Mouse (Mus musculus): ENCODE results near the gene Gm17660. TPM values are rescaled to one million over a fixed set of nuclear protein-coding genes. Genes with fewer than 3 reads are reported as not detected.
A peak's percentile ranks its signal among the peaks of the same experiment; 100 is the strongest.

The Gm17660 gene
- polyA plus RNA-seq, 1 experiment from 2014 or later: not detected

DNA sequence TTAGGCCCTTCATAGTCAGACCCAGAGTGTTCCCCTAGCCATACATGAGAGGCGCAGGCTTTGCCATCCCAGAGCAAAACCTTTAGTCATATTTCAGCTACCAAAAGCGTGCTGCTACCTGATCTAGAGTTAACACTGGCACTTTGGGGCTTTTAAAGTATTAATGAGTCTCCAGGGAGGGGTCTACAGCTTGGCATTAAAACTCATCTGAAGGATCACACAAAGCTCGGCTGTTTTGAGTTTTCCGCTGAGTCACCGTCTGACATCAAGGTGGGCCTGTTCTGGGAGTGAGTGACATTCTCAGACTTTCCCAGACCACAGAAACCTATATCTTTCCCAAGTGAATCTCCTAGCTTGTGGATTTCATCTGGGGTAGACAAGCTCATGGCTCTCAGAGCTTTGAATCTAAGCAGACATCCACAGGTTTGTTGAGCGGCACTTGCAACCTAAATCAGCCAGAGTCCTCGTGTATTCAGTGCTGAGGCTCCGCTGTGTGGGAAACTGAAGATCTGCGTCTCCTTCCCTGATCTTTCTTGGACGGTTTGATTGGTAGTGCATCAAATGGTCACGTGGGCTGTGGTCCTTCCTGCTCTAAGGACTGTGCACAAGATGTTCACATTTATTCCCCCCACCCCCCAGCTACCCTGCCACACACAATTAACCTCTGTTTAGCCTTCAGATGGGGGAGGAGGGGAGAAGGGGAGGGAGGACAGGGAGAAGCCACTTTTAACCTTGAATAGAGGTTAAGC, 30.9 kb upstream of the Gm17660 start:
- Histone ChIP-seq H3K4me1 (peaks cover 34% of the 10 kb centered on the region), H3K27me3 (no peaks in the 10 kb centered on the region), H3K4me3 (0 out of 2 replicates have a peak overlapping the region, but pooled peaks have one; percentile 14), H3K27ac (peak overlapping the region; percentile 33; the same call in 1 of the 2 replicates), H3K9me3 (no peaks in the 10 kb centered on the region), H3K36me3 (no peaks in the 10 kb centered on the region), H3K4me2 (peak overlapping the region; percentile 39; the same call in 1 of the 2 replicates), H3K9ac (no peak overlapping the region)
- WGBS: 39% methylated on average over 11 of the region's 11 CpGs
- peak; percentile 16; the same call in 1 of the 2 replicates for ATAC-seq (ENCODE audit: insufficient number of reproducible peaks, low FRiP score, low TSS enrichment, low read depth)

DNA sequence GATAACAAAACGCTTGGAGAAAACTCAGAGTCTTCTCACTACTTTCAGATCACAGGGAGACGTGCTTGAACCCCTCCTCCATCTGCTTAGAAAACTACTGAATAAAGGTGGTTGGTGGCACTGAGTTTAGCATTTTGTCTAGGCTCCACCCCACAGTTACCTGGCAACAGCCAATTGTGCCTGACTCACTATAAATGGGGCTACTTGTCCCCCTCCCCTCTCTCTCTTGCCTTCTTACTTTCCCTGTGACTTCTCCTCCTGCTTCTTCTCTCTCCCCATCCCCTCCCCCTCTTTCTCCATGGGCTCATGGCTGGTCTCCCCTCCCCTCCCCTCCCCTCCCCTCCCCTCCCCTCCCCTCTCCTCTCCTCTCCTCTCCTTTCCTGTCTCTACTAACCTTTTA, 26.7 kb upstream of the Gm17660 start:
- H3K27me3 ChIP-seq: no peaks in the 10 kb centered on the region
- ATAC-seq (ENCODE audit: insufficient number of reproducible peaks, low FRiP score, low TSS enrichment, low read depth): no peak
- WGBS: 73% methylated on average over 2 of the region's 2 CpGs
- no peaks in the 10 kb centered on the region for H3K36me3 ChIP-seq
- no peak overlapping the region for H3K9ac ChIP-seq
- H3K27ac ChIP-seq: no peak overlapping the region
- H3K4me1 ChIP-seq: peaks cover 14% of the 10 kb centered on the region
- no peak overlapping the region for H3K4me3 ChIP-seq
- H3K9me3 ChIP-seq: no peaks in the 10 kb centered on the region
- no peak overlapping the region for H3K4me2 ChIP-seq

DNA sequence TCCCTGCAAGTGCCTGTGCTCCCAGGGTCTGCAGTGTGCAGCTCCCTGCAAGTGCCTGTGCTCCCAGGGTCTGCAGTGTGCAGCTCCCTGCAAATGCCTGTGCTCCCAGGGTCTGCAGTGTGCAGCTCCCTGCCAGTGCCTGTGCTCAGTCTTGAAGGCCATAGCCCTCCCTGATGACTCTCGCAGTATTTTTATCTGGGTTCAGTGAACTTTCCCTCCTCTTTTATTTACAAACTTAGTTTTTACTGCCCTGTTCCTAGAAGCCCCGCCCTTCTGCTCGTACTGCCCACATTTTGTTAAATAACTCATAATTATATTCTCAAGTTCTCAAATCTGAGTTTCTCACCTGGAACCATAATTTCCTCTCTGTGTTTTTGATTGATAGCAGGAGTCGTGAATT, 25.8 kb upstream of the Gm17660 start:
- WGBS: 63% methylated on average over 4 of the region's 4 CpGs

DNA sequence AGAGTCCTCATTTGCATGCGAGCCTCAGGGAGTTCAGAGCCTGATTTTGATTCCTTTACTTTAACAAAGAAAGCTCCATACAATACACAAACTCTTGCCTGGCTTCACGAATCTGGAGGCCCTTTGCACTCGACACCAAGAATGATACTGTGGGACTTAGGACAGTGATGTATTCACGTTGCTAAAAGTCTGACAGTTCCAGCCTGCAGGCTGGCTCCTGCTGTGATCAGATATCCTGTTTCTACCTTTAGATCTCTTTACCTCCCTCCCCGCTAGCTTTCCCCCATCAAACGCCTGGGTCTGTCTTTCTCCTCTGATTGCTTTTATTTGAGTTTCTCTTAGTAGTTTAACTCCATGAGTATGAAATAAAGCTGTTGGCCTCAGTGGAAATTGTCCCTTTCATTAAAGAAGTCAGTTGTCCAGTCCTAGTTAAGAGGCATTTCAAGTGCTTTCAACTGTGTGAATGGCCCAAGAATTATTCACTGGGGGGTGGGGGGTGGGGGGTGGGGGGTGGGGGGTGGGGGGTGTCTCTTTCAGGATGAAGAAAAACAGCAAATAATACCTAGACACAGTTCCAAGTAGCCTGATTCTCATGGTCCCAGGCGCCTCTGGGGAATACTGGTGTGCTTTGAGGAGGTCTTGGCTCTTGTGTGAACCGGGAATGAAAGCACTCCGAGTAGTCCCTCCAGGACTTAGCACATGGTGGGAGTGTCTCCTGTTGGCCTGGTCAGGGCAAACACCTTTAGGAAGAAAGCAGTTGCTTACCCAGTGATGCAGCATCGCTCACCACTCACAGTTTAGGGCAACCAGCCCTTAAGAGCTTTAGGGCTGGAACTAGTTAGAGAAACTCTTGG, 24.5 kb upstream of the Gm17660 start:
- H3K27me3 ChIP-seq: no peaks in the 10 kb centered on the region
- no peak overlapping the region for H3K4me2 ChIP-seq
- H3K9ac ChIP-seq: no peak overlapping the region
- ATAC-seq (ENCODE audit: insufficient number of reproducible peaks, low FRiP score, low TSS enrichment, low read depth): no peak
- no peaks in the 10 kb centered on the region for H3K36me3 ChIP-seq
- no peaks in the 10 kb centered on the region for H3K9me3 ChIP-seq
- 28% methylated on average over 10 of the region's 10 CpGs for WGBS
- H3K4me1 ChIP-seq: 0 out of 2 replicates have a peak, but pooled peaks cover 2% of the 10 kb centered on the region
- no peak overlapping the region for H3K27ac ChIP-seq
- H3K4me3 ChIP-seq: no peak overlapping the region

More for the DNA sequence above, 25.8 kb upstream of the Gm17660 start:
- Histone ChIP-seq H3K4me2 (no peak overlapping the region), H3K27me3 (no peaks in the 10 kb centered on the region), H3K4me1 (peaks cover 4% of the 10 kb centered on the region; the same call in 1 of the 2 replicates), H3K9me3 (no peaks in the 10 kb centered on the region), H3K9ac (no peak overlapping the region), H3K27ac (no peak overlapping the region), H3K4me3 (no peak overlapping the region), H3K36me3 (no peaks in the 10 kb centered on the region)
- no peak for ATAC-seq (ENCODE audit: insufficient number of reproducible peaks, low FRiP score, low TSS enrichment, low read depth)

DNA sequence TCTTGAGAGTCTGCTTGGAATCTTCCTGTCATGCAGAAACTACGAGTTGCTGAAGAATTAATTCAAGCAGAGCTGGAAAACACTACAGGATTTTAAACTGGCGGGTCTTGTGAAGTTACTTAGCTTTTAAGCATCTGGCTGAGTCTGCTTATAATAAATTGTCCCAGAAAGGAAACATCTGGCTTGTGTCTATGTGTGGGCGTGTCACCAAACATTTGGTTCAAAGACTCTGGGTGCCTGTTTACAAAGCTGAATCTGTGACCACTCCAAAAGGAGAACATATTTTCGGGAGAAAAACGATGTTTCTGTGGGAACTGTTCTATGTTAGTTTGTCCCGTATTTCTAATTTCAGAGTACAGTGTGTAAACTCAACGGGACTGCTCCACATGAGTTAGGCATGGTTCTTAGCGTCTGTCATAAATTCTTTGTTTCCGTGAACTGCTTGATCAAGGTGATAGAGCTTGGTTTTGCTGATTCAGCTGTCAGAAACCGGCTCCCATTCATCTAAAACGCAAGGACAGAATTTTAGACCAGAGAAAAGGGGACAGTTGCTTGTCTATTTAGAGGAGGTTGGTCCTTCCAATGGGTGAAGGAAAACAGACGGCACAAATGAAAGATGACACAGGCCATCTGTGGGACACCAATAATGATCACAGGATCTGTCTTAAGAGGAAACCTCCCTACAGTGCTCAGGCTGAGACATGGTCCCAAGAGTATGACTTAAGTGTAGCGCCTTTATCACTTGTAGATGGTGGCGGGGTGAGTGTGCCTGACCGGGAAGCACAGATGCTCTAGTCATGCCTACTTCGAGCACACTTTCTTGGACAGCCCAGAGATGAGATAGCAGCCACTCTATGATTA, 18.9 kb upstream of the Gm17660 start:
- H3K9ac ChIP-seq: no peak overlapping the region
- H3K4me2 ChIP-seq: no peak overlapping the region
- ATAC-seq (ENCODE audit: insufficient number of reproducible peaks, low FRiP score, low TSS enrichment, low read depth): no peak
- H3K9me3 ChIP-seq: no peaks in the 10 kb centered on the region
- 37% methylated on average over 16 of the region's 16 CpGs for WGBS
- no peaks in the 10 kb centered on the region for H3K27me3 ChIP-seq
- H3K4me1 ChIP-seq: peaks cover 9% of the 10 kb centered on the region; the same call in 1 of the 2 replicates
- H3K4me3 ChIP-seq: no peak overlapping the region
- H3K36me3 ChIP-seq: no peaks in the 10 kb centered on the region
- H3K27ac ChIP-seq: peak overlapping the region; percentile 58

DNA sequence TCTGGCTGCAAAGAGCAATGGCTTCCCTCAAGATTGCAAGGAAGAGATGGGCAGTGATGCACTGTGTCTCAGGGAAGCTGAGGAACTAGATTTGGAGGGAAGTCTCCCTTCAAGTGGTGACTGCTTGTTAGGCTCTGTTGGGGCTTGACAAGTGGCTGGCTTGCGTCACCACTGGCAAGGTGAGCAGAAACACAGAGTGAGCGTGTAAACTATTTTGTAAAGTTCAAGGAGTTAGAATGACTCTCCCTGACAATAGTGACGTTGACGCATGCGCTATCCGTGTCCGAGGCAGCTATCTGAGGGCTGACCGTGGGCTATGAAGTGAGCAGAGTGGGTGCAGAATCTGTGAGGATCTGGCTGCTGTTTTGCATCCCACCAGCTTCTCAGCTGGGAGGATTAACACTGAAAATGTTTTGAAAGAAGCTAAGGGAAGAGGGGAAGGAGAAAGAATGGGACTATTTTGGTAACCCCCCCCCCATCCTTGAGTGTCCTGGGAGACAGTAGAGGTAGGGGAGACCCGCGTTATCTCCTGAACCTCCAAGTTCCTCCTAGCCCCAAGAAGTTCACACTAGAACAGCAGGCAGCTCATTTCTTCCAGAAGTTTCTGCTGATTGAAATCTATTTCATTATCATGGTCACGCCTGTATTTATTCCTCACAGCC, 18.1 kb upstream of the Gm17660 start:
- no peak overlapping the region for H3K9ac ChIP-seq
- H3K4me3 ChIP-seq: no peak overlapping the region
- H3K27ac ChIP-seq: peak overlapping the region; percentile 58
- H3K4me1 ChIP-seq: peaks cover 9% of the 10 kb centered on the region; the same call in 1 of the 2 replicates
- H3K36me3 ChIP-seq: no peaks in the 10 kb centered on the region
- no peaks in the 10 kb centered on the region for H3K27me3 ChIP-seq
- no peak for ATAC-seq (ENCODE audit: insufficient number of reproducible peaks, low FRiP score, low TSS enrichment, low read depth)
- no peak overlapping the region for H3K4me2 ChIP-seq
- WGBS: 53% methylated on average over 11 of the region's 11 CpGs
- no peaks in the 10 kb centered on the region for H3K9me3 ChIP-seq

DNA sequence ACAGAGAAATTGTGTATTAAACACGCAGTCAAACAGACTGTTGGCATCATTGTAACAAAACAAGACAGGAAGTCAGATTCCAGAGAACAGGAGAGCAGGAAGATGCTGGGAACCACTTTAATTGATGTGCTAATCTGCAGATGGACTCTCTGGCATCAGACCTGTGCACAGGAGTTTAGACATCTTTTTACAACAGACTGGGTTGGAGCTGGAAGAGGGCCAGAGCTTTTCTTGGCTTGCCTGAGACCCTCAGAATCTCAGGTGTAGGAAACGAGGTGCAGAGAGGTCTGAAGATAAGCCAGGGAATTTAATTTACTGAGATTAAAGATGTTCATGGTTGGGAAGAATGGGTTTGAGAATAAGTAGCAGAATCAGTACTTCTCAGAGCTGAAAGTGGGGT, 12.3 kb upstream of the Gm17660 start:
- Histone ChIP-seq H3K36me3 (no peaks in the 10 kb centered on the region), H3K4me2 (no peak overlapping the region), H3K9ac (no peak overlapping the region), H3K4me1 (no peaks in the 10 kb centered on the region), H3K27me3 (no peaks in the 10 kb centered on the region), H3K27ac (no peak overlapping the region), H3K9me3 (no peaks in the 10 kb centered on the region), H3K4me3 (no peak overlapping the region)
- no peak for ATAC-seq (ENCODE audit: insufficient number of reproducible peaks, low FRiP score, low TSS enrichment, low read depth)
- 63% methylated on average over 2 of the region's 2 CpGs for WGBS

DNA sequence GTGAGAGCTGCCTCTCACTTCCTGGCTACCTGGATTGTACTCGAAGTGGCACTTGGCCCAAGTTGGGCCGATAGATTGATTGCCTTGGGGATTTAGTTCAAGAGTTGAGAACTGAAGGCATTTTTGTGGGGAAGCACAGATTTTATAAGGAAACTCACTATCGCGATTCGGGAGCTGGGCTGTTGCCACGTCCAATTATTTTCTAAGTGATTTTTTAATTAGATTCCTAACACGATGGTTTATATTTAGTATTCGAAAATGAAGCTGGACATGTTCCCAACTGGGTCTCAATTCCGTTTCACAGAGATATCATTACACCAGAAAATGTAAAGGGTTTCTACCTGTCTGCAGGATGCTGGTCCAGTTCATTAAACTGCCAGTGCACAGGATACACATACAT, 8.0 kb upstream of the Gm17660 start:
- Histone ChIP-seq H3K9me3 (no peaks in the 10 kb centered on the region), H3K4me1 (no peaks in the 10 kb centered on the region), H3K36me3 (no peaks in the 10 kb centered on the region), H3K4me3 (no peak overlapping the region), H3K9ac (no peak overlapping the region), H3K27me3 (no peaks in the 10 kb centered on the region), H3K27ac (no peak overlapping the region), H3K4me2 (no peak overlapping the region)
- 61% methylated on average over 9 of the region's 9 CpGs for whole genome bisulfite sequencing
- no peak for ATAC-seq (ENCODE audit: insufficient number of reproducible peaks, low FRiP score, low TSS enrichment, low read depth)

DNA sequence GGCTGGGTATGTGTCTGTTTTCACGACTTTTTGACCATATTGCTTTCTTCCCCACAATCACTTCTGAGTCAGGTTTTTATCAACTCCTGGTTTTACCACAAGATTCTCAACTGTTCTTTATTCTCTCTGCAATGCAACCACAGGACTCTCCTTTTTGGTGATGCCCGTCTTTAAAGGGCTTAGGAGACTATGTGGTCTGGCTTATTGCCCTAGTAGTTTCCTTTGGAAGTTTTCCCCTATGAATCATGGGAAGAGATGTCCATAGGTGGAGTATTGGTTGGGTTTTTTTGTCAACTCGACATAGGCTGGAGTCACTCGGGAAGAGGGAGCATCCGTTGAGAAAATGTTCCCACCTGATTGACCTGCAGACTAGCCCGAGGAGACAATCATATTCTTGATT, 3.3 kb upstream of the Gm17660 start:
- ATAC-seq (ENCODE audit: insufficient number of reproducible peaks, low FRiP score, low TSS enrichment, low read depth): no peak
- 84% methylated on average over 6 of the region's 6 CpGs for WGBS

DNA sequence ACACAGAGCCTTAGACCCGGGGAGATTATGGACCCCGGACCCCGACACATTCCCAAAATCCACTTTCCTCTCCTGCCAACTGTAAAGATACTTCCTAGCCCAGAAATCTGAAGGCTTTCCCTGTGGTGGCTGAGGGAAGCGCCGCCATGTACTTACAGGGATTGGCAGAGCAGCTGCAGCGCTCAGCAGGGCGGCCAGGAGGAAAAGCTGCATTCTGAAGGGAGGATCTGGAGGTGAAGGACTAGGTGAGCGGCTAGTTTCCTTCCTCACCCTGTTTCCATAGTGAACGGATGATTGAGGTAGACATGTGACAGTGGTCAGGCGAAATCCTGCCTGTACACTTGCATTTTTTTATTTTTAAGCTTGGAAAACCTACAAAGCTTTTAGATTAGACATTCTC, 1.0 kb downstream of the Gm17660 start:
- ATAC-seq (ENCODE audit: insufficient number of reproducible peaks, low FRiP score, low TSS enrichment, low read depth): no peak
- H3K4me2 ChIP-seq: no peak overlapping the region
- no peaks in the 10 kb centered on the region for H3K9me3 ChIP-seq
- H3K27me3 ChIP-seq: no peaks in the 10 kb centered on the region
- H3K9ac ChIP-seq: no peak overlapping the region
- H3K36me3 ChIP-seq: no peaks in the 10 kb centered on the region
- H3K4me3 ChIP-seq: no peak overlapping the region
- 19% methylated on average over 10 of the region's 10 CpGs for WGBS
- H3K4me1 ChIP-seq: 0 out of 2 replicates have a peak, but pooled peaks cover 5% of the 10 kb centered on the region
- H3K27ac ChIP-seq: no peak overlapping the region

More for the DNA sequence above, 3.3 kb upstream of the Gm17660 start:
- no peaks in the 10 kb centered on the region for H3K36me3 ChIP-seq
- H3K4me3 ChIP-seq: no peak overlapping the region
- no peaks in the 10 kb centered on the region for H3K27me3 ChIP-seq
- H3K9ac ChIP-seq: no peak overlapping the region
- no peaks in the 10 kb centered on the region for H3K4me1 ChIP-seq
- H3K27ac ChIP-seq: no peak overlapping the region
- no peaks in the 10 kb centered on the region for H3K9me3 ChIP-seq
- H3K4me2 ChIP-seq: no peak overlapping the region

DNA sequence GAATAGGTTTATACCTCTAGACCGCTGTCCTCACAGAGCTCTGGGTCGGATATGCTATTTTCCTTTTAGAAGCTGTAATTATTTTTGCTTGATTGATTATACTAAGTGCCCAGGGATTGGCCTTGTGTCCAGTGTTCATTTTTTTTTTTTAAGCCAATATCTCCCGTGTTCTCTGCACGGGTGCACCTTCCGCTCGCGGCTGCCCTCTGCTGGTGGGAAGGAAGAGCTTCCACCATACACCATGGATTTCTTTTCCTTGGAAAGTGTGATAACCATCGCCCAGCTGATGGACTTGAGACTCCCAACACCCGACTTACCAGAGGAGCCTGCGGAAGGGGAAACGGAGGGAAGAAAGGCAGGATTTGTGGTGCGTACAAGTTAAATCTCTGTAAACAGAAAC, 3.0 kb downstream of the Gm17660 start:
- Histone ChIP-seq H3K4me1 (0 out of 2 replicates have a peak, but pooled peaks cover 5% of the 10 kb centered on the region), H3K4me2 (0 out of 2 replicates have a peak overlapping the region, but pooled peaks have one; percentile 10), H3K36me3 (no peaks in the 10 kb centered on the region), H3K9me3 (no peaks in the 10 kb centered on the region), H3K27ac (no peak overlapping the region), H3K4me3 (no peak overlapping the region), H3K27me3 (no peaks in the 10 kb centered on the region), H3K9ac (no peak overlapping the region)
- WGBS: 26% methylated on average over 12 of the region's 12 CpGs
- no peak for ATAC-seq (ENCODE audit: insufficient number of reproducible peaks, low FRiP score, low TSS enrichment, low read depth)

Measured in limb, embryonic 15.5 days (tissue).